Mouse (Mus musculus): ENCODE data around the gene BC048403. TPM values are rescaled to one million over a fixed set of nuclear protein-coding genes. Genes with fewer than 3 reads are reported as not detected.
A peak's percentile ranks its signal among the peaks of the same experiment; 100 is the strongest.

The BC048403 gene
- total and polyA plus RNA-seq, 3 experiments, result 2.7 to 11.6 TPM; not detected in 1

DNA sequence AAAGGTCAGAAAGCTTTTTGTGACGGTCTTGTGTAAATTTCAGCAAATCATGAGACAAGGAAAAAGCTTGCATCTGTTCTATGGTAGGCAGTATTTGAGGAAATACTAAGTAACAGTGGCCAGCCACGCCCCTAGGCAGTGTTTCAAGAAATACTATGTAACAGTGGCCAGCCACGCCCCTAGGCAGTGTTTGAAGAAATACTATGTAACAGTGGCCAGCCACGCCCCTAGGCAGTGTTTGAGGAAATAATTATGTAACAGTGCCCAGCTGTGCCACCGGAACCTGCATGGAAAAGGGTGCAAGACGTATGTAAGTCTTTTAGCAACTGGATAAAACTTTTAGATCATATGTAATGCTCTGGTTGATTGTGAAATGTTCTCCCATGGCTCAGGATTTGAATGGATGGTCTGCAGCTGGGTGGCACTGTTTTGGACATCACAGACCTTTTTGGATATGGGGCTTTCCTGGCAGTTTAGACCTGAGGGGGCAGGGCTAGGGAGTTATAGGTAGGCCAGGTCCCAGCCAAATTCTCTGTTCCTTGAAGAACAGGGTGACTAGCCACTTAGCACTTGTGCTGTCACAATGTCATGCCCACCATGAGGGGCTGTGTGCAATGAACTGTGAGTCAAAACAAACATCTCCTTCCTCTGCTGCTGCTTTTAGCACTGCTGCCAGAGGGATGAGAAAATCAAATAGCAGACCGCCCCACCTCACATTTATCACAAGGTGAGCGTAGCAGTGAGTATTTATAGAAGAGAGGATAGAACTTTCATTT is 56.5 kb downstream of the BC048403 start (continued):
- TF ChIP-seq CHD2 (IDR thresholded peaks at IDR 0.05; ENCODE audit: low read length) (no peak), RCOR1 (IDR thresholded peaks at IDR 0.05; ENCODE audit: low read depth, low read length) (no peak), MEF2A (IDR thresholded peaks at IDR 0.05; ENCODE audit: extremely low read depth, insufficient replicate concordance, low read depth, low read length, poor library complexity, severe bottlenecking) (no peak), USF2 (IDR thresholded peaks at IDR 0.05; ENCODE audit: borderline replicate concordance in 1 of 2, insufficient read depth in 1 of 2, low read depth in 1 of 2, low read length in 2 of 2) (no peak), KAT2A (conservative IDR thresholded peaks at IDR 0.05; ENCODE audit: low read depth, low read length) (no peak), ELF1 (IDR thresholded peaks at IDR 0.05; ENCODE audit: low read depth, low read length) (0 out of 2 replicates have a peak, but pooled peaks have one; percentile 10), TBP (IDR thresholded peaks at IDR 0.05; ENCODE audit: low read depth, low read length) (0 out of 2 replicates have a peak, but pooled peaks have one; percentile 30), EP300 (IDR thresholded peaks at IDR 0.05; ENCODE audit: low read depth in 1 of 2, low read length in 2 of 2) (0 out of 4 replicates have a peak, but pooled peaks of 1 of the 2 experiments have one; percentile 16), ETS1 (IDR thresholded peaks at IDR 0.05; ENCODE audit: low read depth, low read length) (peak; percentile 88), GABPA (IDR thresholded peaks at IDR 0.05; ENCODE audit: low read depth, low read length) (no peak), BHLHE40 (IDR thresholded peaks at IDR 0.05; ENCODE audit: borderline replicate concordance, low read depth, low read length) (no peak), JUND (IDR thresholded peaks at IDR 0.05; ENCODE audit: low read depth, low read length) (no peak), MXI1 (IDR thresholded peaks at IDR 0.05; ENCODE audit: low read depth, low read length) (peak; percentile 33), ZC3H11A (IDR thresholded peaks at IDR 0.05; ENCODE audit: low read depth, low read length) (no peak; the same call in 1 of the 2 replicates), ZNF384 (IDR thresholded peaks at IDR 0.05; ENCODE audit: low read depth, low read length) (no peak), POLR2A (IDR thresholded peaks at IDR 0.05; ENCODE audit: control insufficient read depth in 1 of 2, insufficient read depth in 1 of 2, low read depth in 1 of 2, low read length in 2 of 2, poor library complexity in 1 of 2) (no peak), UBTF (IDR thresholded peaks at IDR 0.05; ENCODE audit: borderline replicate concordance, insufficient read depth, low read depth, low read length) (no peak), TAL1 (IDR thresholded peaks at IDR 0.05; ENCODE audit: low read length) (no peak), ZKSCAN1 (IDR thresholded peaks at IDR 0.05; ENCODE audit: low read depth, low read length) (no peak)

DNA sequence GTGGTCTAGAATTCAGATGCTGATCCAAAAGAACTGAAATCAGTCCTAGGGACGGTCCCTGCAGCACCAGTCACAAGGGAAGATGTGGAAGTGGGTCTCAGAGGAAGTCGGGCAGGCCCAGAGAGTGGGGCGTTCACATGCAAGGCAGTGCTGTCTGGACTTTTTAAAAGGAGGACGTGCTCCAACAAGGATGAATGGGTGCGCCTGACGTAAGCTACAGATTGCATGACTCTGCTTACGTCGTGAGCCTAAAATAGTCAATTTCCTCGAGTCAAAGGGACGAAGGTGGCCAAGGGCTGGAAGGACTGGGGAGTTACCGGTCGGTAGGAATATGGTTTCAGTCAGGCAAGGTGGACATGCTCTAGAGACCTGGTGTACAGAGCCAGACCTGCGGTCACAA is 60.3 kb downstream of the BC048403 start:
- TF ChIP-seq MAX (IDR thresholded peaks at IDR 0.05; ENCODE audit: low read length) (no peak), MYB (IDR thresholded peaks at IDR 0.05; ENCODE audit: low read depth, low read length) (no peak), MYC (IDR thresholded peaks at IDR 0.05; ENCODE audit: low read depth, low read length) (no peak), MAFK (IDR thresholded peaks at IDR 0.05; ENCODE audit: borderline replicate concordance, low read depth, low read length) (no peak), GATA1 (IDR thresholded peaks at IDR 0.05; ENCODE audit: low read depth, low read length) (no peak), TCF12 (IDR thresholded peaks at IDR 0.05; ENCODE audit: low read depth, low read length) (no peak), MXI1 (IDR thresholded peaks at IDR 0.05; ENCODE audit: low read depth, low read length) (no peak), ZC3H11A (IDR thresholded peaks at IDR 0.05; ENCODE audit: low read depth, low read length) (no peak), CTCF (IDR thresholded peaks at IDR 0.05 in 2 of 3, conservative IDR thresholded peaks at IDR 0.05 in 1 of 3; ENCODE audit: control insufficient read depth in 1 of 3, insufficient read depth in 1 of 3, low read depth in 2 of 3, low read length in 3 of 3, poor library complexity in 1 of 3, severe bottlenecking in 1 of 3) (no peak), NRF1 (IDR thresholded peaks at IDR 0.05; ENCODE audit: insufficient read depth, low read depth, low read length, poor library complexity, severe bottlenecking) (no peak), RCOR1 (IDR thresholded peaks at IDR 0.05; ENCODE audit: low read depth, low read length) (no peak), TAL1 (IDR thresholded peaks at IDR 0.05; ENCODE audit: low read length) (no peak), USF2 (IDR thresholded peaks at IDR 0.05; ENCODE audit: borderline replicate concordance in 1 of 2, insufficient read depth in 1 of 2, low read depth in 1 of 2, low read length in 2 of 2) (no peak), KAT2A (conservative IDR thresholded peaks at IDR 0.05; ENCODE audit: low read depth, low read length) (no peak), MEF2A (IDR thresholded peaks at IDR 0.05; ENCODE audit: extremely low read depth, insufficient replicate concordance, low read depth, low read length, poor library complexity, severe bottlenecking) (no peak), NELFE (IDR thresholded peaks at IDR 0.05; ENCODE audit: low read depth, low read length) (no peak), UBTF (IDR thresholded peaks at IDR 0.05; ENCODE audit: borderline replicate concordance, insufficient read depth, low read depth, low read length) (no peak), POLR2AphosphoS5 (IDR thresholded peaks at IDR 0.05; ENCODE audit: borderline replicate concordance, low read depth, low read length) (no peak), POLR2A (IDR thresholded peaks at IDR 0.05; ENCODE audit: control insufficient read depth in 1 of 2, insufficient read depth in 1 of 2, low read depth in 1 of 2, low read length in 2 of 2, poor library complexity in 1 of 2) (no peak)
- Histone ChIP-seq H3K27me3 (ENCODE audit: control insufficient read depth in 1 of 2, insufficient read depth in 2 of 2, low read length in 2 of 2) (0 out of 4 replicates have a peak, but pooled peaks cover 2 to 3% of the 10 kb centered on the region in 2 experiments), H3K79me2 (ENCODE audit: control insufficient read depth, insufficient read depth, low read length, poor library complexity) (no peaks in the 10 kb centered on the region), H3K9ac (ENCODE audit: control insufficient read depth, low read depth, low read length, poor library complexity, severe bottlenecking) (no peak overlapping the region), H3K9me3 (replicated peaks; ENCODE audit: insufficient read depth, low read length) (no peaks in the 10 kb centered on the region), H3K27ac (ENCODE audit: control insufficient read depth, low read depth, low read length) (no peak overlapping the region), H3K36me3 (ENCODE audit: control insufficient read depth in 1 of 2, insufficient read depth in 2 of 2, low read length in 2 of 2) (no peaks in the 10 kb centered on the region; a peak in 1 of 4 replicates), H3K4me1 (ENCODE audit: control insufficient read depth in 1 of 2, insufficient read depth in 2 of 2, low read length in 2 of 2) (no peaks in the 10 kb centered on the region; a peak in 1 of 4 replicates), H3K4me3 (ENCODE audit: control insufficient read depth in 1 of 2, insufficient read depth in 1 of 2, low read depth in 2 of 2, low read length in 2 of 2) (no peak overlapping the region)
- DNase-seq (ENCODE audit: low read depth, low spot score), result no peak

Measured in MEL (cell line).